Mouse (Mus musculus): ENCODE measurements around the gene Rcc1. TPM values are rescaled to one million over a fixed set of nuclear protein-coding genes. Genes with fewer than 3 reads are reported as not detected.
A peak's percentile ranks its signal among the peaks of the same experiment; 100 is the strongest.

Rcc1 gene
- total and polyA plus RNA-seq, 3 experiments = 93.6 to 149 (median 148) TPM

GRCm38 (mm10) chr4:132351401-132351800 lies 2.0 kb downstream of the Rcc1 start:
- Histone ChIP-seq H3K9ac (ENCODE audit: insufficient read depth, low read depth) (peak overlapping the region; percentile 99), H3K4me3 (replicated peaks in 1 of 3; ENCODE audit: low read depth in 2 of 3, low read length in 2 of 3, poor library complexity in 1 of 3) (peak overlapping the region; percentile 84 to 96 (median 87)), H3K4me2 (ENCODE audit: insufficient read depth, low read depth, poor library complexity, severe bottlenecking) (peak overlapping the region; percentile 91), H3K4me1 (ENCODE audit: control insufficient read depth in 1 of 2, insufficient read depth in 2 of 2) (peaks cover 8 to 52% of the 10 kb centered on the region in 2 experiments), H3K27ac (ENCODE audit: insufficient read depth, low read depth) (peak overlapping the region; percentile 57; the same call in 1 of the 2 replicates), H3K36me3 (replicated peaks in 1 of 2; ENCODE audit: control insufficient read depth in 1 of 2, insufficient read depth in 1 of 2, low read length in 1 of 2) (peaks cover 14 to 27% of the 10 kb centered on the region in 2 experiments), H3K9me3 (replicated peaks; ENCODE audit: low read length) (no peaks in the 10 kb centered on the region), H3K79me2 (replicated peaks; ENCODE audit: control insufficient read depth, extremely low read depth, insufficient read depth, poor library complexity, severe bottlenecking) (peaks cover 23% of the 10 kb centered on the region), H3K27me3 (replicated peaks) (no peaks in the 10 kb centered on the region)
- no peak for TF ChIP-seq NRF1 (IDR thresholded peaks at IDR 0.05; ENCODE audit: low read depth, low read length)
- TF ChIP-seq RCOR1 (conservative IDR thresholded peaks at IDR 0.05; ENCODE audit: low read depth, low read length) = no peak
- TF ChIP-seq CTCF (conservative IDR thresholded peaks at IDR 0.05 in 1 of 2, IDR thresholded peaks at IDR 0.05 in 1 of 2; ENCODE audit: low read depth in 2 of 2, low read length in 2 of 2) = no peak
- no peak for TF ChIP-seq TCF12 (IDR thresholded peaks at IDR 0.05; ENCODE audit: low read depth, low read length)
- no peak for TF ChIP-seq SIN3A (IDR thresholded peaks at IDR 0.05; ENCODE audit: low read length)
- dilution Hi-C loops (cut with MboI; ENCODE audit: extremely low pct_ligation_motif_present, extremely low pct_unique_long_range_greater_than_20kb, low sequenced_read_pairs) (no loop called here), in situ Hi-C loops (cut with MboI; ENCODE audit: low pct_ligation_motif_present, low pct_unique_long_range_greater_than_20kb, low sequenced_read_pairs) (loop anchor here (10.0 kb wide), 1 partner anchor 63 kb away; no protein-coding TSS in a partner anchor)
- no peak for DNase-seq (ENCODE audit: extremely low read depth)

- H3K27me3 ChIP-seq (replicated peaks) = no peaks in the 10 kb centered on the region
- in situ Hi-C loops (cut with MboI; ENCODE audit: low pct_ligation_motif_present, low pct_unique_long_range_greater_than_20kb, low sequenced_read_pairs) (loop anchor here (10.0 kb wide), 1 partner anchor 64 kb away; no protein-coding TSS in a partner anchor), dilution Hi-C loops (cut with MboI; ENCODE audit: extremely low pct_ligation_motif_present, extremely low pct_unique_long_range_greater_than_20kb, low sequenced_read_pairs) (no loop called here)
- peak overlapping the region in 1 of 3 experiments; percentile 84 for H3K4me3 ChIP-seq (replicated peaks in 1 of 3; ENCODE audit: low read depth in 2 of 3, low read length in 2 of 3, poor library complexity in 1 of 3)
- DNase-seq (ENCODE audit: extremely low read depth) = no peak
- peaks cover 14 to 27% of the 10 kb centered on the region in 2 experiments for H3K36me3 ChIP-seq (replicated peaks in 1 of 2; ENCODE audit: control insufficient read depth in 1 of 2, insufficient read depth in 1 of 2, low read length in 1 of 2)
- peak overlapping the region; percentile 99; the same call in 1 of the 2 replicates for H3K9ac ChIP-seq (ENCODE audit: insufficient read depth, low read depth)
- H3K27ac ChIP-seq (ENCODE audit: insufficient read depth, low read depth) = peak overlapping the region; percentile 20; the same call in 1 of the 2 replicates
- H3K4me2 ChIP-seq (ENCODE audit: insufficient read depth, low read depth, poor library complexity, severe bottlenecking) = peak overlapping the region; percentile 91
- peaks cover 23% of the 10 kb centered on the region for H3K79me2 ChIP-seq (replicated peaks; ENCODE audit: control insufficient read depth, extremely low read depth, insufficient read depth, poor library complexity, severe bottlenecking)
- TF ChIP-seq SIN3A (IDR thresholded peaks at IDR 0.05; ENCODE audit: low read length) (0 out of 2 replicates have a peak, but pooled peaks have one; percentile 9), CTCF (conservative IDR thresholded peaks at IDR 0.05 in 1 of 2, IDR thresholded peaks at IDR 0.05 in 1 of 2; ENCODE audit: low read depth in 2 of 2, low read length in 2 of 2) (no peak), NELFE (IDR thresholded peaks at IDR 0.05; ENCODE audit: low read depth, low read length) (peak; percentile 52; the same call in 1 of the 2 replicates), IRF4 (IDR thresholded peaks at IDR 0.05; ENCODE audit: low read depth, low read length) (no peak), SMC3 (IDR thresholded peaks at IDR 0.05; ENCODE audit: low read depth, low read length) (peak; percentile 10; the same call in 1 of the 2 replicates), TCF12 (IDR thresholded peaks at IDR 0.05; ENCODE audit: low read depth, low read length) (no peak), MAX (IDR thresholded peaks at IDR 0.05; ENCODE audit: low read length) (no peak), GABPA (IDR thresholded peaks at IDR 0.05; ENCODE audit: insufficient replicate concordance, low read depth, low read length) (no peak), NRF1 (IDR thresholded peaks at IDR 0.05; ENCODE audit: low read depth, low read length) (no peak), POLR2A (IDR thresholded peaks at IDR 0.05; ENCODE audit: low read depth, low read length) (no peak; the same call in 1 of the 2 replicates), ELF1 (IDR thresholded peaks at IDR 0.05; ENCODE audit: low read depth, low read length) (no peak), HCFC1 (IDR thresholded peaks at IDR 0.05; ENCODE audit: low read depth, low read length) (no peak), MAFK (IDR thresholded peaks at IDR 0.05; ENCODE audit: insufficient replicate concordance, low read length) (peak; percentile 44; the same call in 1 of the 2 replicates), E2F4 (IDR thresholded peaks at IDR 0.05; ENCODE audit: insufficient replicate concordance, low read depth, low read length) (no peak), BHLHE40 (IDR thresholded peaks at IDR 0.05; ENCODE audit: low read depth, low read length) (no peak), RCOR1 (conservative IDR thresholded peaks at IDR 0.05; ENCODE audit: low read depth, low read length) (0 out of 2 replicates have a peak, but pooled peaks have one; percentile 51), JUND (conservative IDR thresholded peaks at IDR 0.05; ENCODE audit: low read depth, low read length) (no peak), POLR2AphosphoS2 (IDR thresholded peaks at IDR 0.05; ENCODE audit: low read depth, low read length) (no peak; the same call in 1 of the 2 replicates), PAX5 (IDR thresholded peaks at IDR 0.05; ENCODE audit: low read length) (no peak), ZC3H11A (IDR thresholded peaks at IDR 0.05; ENCODE audit: low read depth, low read length) (no peak), ZKSCAN1 (IDR thresholded peaks at IDR 0.05; ENCODE audit: borderline replicate concordance, low read depth, low read length) (no peak), MYC (IDR thresholded peaks at IDR 0.05; ENCODE audit: low read depth, low read length) (no peak), MEF2A (IDR thresholded peaks at IDR 0.05; ENCODE audit: borderline replicate concordance, low read depth, low read length) (no peak), ZMIZ1 (IDR thresholded peaks at IDR 0.05; ENCODE audit: low read depth, low read length) (no peak), UBTF (IDR thresholded peaks at IDR 0.05; ENCODE audit: low read depth, low read length) (no peak), CHD1 (IDR thresholded peaks at IDR 0.05; ENCODE audit: low read depth, low read length) (no peak), EP300 (IDR thresholded peaks at IDR 0.05; ENCODE audit: low read length) (no peak), ETS1 (conservative IDR thresholded peaks at IDR 0.05; ENCODE audit: low read depth, low read length) (no peak), ZNF384 (IDR thresholded peaks at IDR 0.05; ENCODE audit: low read depth, low read length) (no peak), KAT2A (IDR thresholded peaks at IDR 0.05; ENCODE audit: insufficient replicate concordance, low read length) (0 out of 2 replicates have a peak, but pooled peaks have one; percentile 33)
- peaks cover 6 to 52% of the 10 kb centered on the region in 2 experiments for H3K4me1 ChIP-seq (ENCODE audit: control insufficient read depth in 1 of 2, insufficient read depth in 2 of 2)
- H3K9me3 ChIP-seq (replicated peaks; ENCODE audit: low read length) = no peaks in the 10 kb centered on the region
Observed at GRCm38 (mm10) chr4:132350854-132351253, 2.6 kb downstream of the Rcc1 start.

Data from CH12.LX (cell line).